Mouse (Mus musculus): ENCODE results near the gene Ankrd55.

DNA sequence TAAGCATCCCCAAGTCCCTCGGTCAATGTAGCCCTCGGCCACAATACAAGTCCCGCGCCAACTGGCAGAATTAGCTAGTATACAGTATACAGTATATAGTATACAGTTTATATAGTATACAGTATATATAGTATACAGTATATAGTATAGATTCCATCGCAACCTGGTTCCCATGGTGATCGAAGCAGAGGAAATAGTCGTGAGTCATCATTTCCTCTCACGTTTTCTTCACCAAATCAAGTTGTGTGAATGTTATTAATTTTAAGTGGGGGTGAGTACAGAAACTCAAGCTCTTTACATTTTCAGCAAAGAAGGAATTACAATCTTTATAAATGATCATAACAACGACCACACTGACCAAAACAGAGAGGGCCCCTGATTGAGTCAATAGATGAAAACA is 96.8 kb downstream of the Ankrd55 start:
- no peak for TF ChIP-seq CTCF (IDR thresholded peaks at IDR 0.05; ENCODE audit: control insufficient read depth, insufficient read depth, insufficient replicate concordance, low read depth, low read length)
- no peak for TF ChIP-seq POLR2A (IDR thresholded peaks at IDR 0.05; ENCODE audit: control insufficient read depth, low read depth, low read length)

Data from testis, adult 2 months (tissue).